Mouse (Mus musculus): ENCODE measurements at regions not wholly inside any gene's neighbourhood (a gene's known extent, or its start where the extent isn't known, plus 50 kb on each side); places are given as distances from the start of the nearest gene placed in this dataset.

- TF ChIP-seq CTCF (IDR thresholded peaks at IDR 0.05; ENCODE audit: extremely low read depth, insufficient read length, insufficient replicate concordance, low read depth, low read length) (no peak), POLR2A (IDR thresholded peaks at IDR 0.05; ENCODE audit: low read depth, low read length) (no peak)
These were observed 116.7 kb upstream of the Dnajc1 start for GRCm38 (mm10) chr2:18509317-18509716.
